Mouse (Mus musculus) forebrain, embryonic 10.5 days (tissue): ENCODE data around the gene Ppp3ca. TPM values are rescaled to one million over a fixed set of nuclear protein-coding genes. Genes with fewer than 3 reads are reported as not detected.

Experiments
- DNase-seq: peaks from one replicate; pipeline ENCODE4 v3.0.0-alpha.2; 2017; ENCODE audit warnings: low spot score; ENCODE audit errors: extremely low spot score
- H3K27ac ChIP-seq: fragments of 300-500 bp; sonication (generic); 2 replicates; pipeline ENCODE4 v1.5.1; 2016; ENCODE audit warnings: mild to moderate bottlenecking
- H3K27me3 ChIP-seq: fragments of 300-500 bp; sonication (generic); 2 replicates; pipeline ENCODE4 v1.6.1; 2016; ENCODE audit warnings: mild to moderate bottlenecking; ENCODE audit not compliant: poor library complexity, severe bottlenecking
- H3K36me3 ChIP-seq: fragments of 300-500 bp; sonication (generic); replicated peaks from 2 replicates; pipeline ENCODE4 v1.6.1; 2016; ENCODE audit warnings: mild to moderate bottlenecking, moderate library complexity
- H3K4me1 ChIP-seq: fragments of 300-500 bp; sonication (generic); 2 replicates; pipeline ENCODE4 v1.6.1; 2016
- H3K4me3 ChIP-seq: fragments of 300-500 bp; sonication (generic); 2 replicates; pipeline ENCODE4 v1.5.1; 2016; ENCODE audit warnings: mild to moderate bottlenecking, moderate library complexity
- H3K9me3 ChIP-seq: fragments of 300-500 bp; sonication (generic); 2 replicates; pipeline ENCODE4 v1.6.1; 2016; ENCODE audit warnings: mild to moderate bottlenecking, moderate library complexity
- WGBS: fragments of 180-500 bp; shearing (Covaris S2); methylation state at CpG from one replicate; pipeline ENCODE4 v1.1.7; 2016; 5-methylcytosine and 5-hydroxymethylcytosine counted together
- polyA plus RNA-seq: library from polyadenylated mRNA; unstranded; fragments of >200 nt; fragmentation: Nextera tagmentation; extraction: Ambion mirVana; gene quantifications from 2 replicates; pipeline ENCODE4 v1.2.1, GENCODE M21; 2016

Gene Ppp3ca
- polyA plus RNA-seq, 1 experiment from 2014 or later = 28.7 TPM

- no peak overlapping the region for H3K27ac ChIP-seq
- no peaks in the 10 kb centered on the region for H3K9me3 ChIP-seq
- no peak overlapping the region for H3K4me3 ChIP-seq
- H3K4me1 ChIP-seq = peaks cover 24% of the 10 kb centered on the region
- WGBS = 87% methylated on average over 3 of the region's 3 CpGs
- peaks cover 5% of the 10 kb centered on the region for H3K27me3 ChIP-seq
- no peaks in the 10 kb centered on the region for H3K36me3 ChIP-seq
- no peak for DNase-seq
Measured at GRCm38 (mm10) chr3:136672870-136673269, 2.9 kb downstream of the Ppp3ca start.

GRCm38 (mm10) chr3:136673363-136673762 is 3.4 kb downstream of the Ppp3ca start:
- H3K36me3 ChIP-seq = no peaks in the 10 kb centered on the region
- H3K4me1 ChIP-seq = peaks cover 24% of the 10 kb centered on the region
- DNase-seq = no peak
- H3K27me3 ChIP-seq = peaks cover under 1% of the 10 kb centered on the region; the same call in 1 of the 2 replicates
- no peak overlapping the region for H3K27ac ChIP-seq
- WGBS = 97% methylated on average over 2 of the region's 2 CpGs
- no peak overlapping the region for H3K4me3 ChIP-seq
- no peaks in the 10 kb centered on the region for H3K9me3 ChIP-seq

- 91% methylated on average over 5 of the region's 5 CpGs for WGBS
- Histone ChIP-seq H3K27ac (no peak overlapping the region), H3K4me3 (no peak overlapping the region), H3K4me1 (peaks cover 20% of the 10 kb centered on the region), H3K36me3 (no peaks in the 10 kb centered on the region), H3K27me3 (no peaks in the 10 kb centered on the region), H3K9me3 (no peaks in the 10 kb centered on the region)
- DNase-seq = no peak
Measured at GRCm38 (mm10) chr3:136674486-136674885, 4.6 kb downstream of the Ppp3ca start.

DNA sequence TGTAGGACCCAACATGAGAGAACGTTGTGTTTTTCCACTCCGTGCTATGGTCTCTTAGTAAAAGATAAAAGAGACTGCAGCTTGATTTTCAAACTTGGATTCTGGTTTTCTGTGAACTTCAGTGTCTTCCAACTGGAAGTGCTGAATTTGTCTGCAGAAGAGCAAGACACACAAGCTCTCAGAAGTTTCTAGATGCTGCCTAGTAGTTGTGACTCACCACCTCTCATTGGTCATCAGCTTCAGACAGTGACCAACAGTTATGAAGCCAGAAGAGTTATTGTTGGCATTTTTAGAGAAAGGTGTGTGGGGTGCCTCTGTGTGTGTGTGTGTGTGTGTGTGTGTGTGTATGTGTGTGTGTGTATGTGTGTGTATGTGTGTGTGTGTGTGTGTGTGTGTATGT is 7.1 kb downstream of the Ppp3ca start:
- no peak for DNase-seq
- WGBS = 90% methylated on average over 2 of the region's 2 CpGs
- no peaks in the 10 kb centered on the region for H3K9me3 ChIP-seq
- no peak overlapping the region for H3K27ac ChIP-seq
- peaks cover 26% of the 10 kb centered on the region for H3K4me1 ChIP-seq
- H3K4me3 ChIP-seq = no peak overlapping the region
- no peaks in the 10 kb centered on the region for H3K36me3 ChIP-seq
- H3K27me3 ChIP-seq = no peaks in the 10 kb centered on the region

GRCm38 (mm10) chr3:136678386-136678785 is 8.5 kb downstream of the Ppp3ca start:
- no peak for DNase-seq
- H3K4me1 ChIP-seq = peaks cover 21% of the 10 kb centered on the region
- no peak overlapping the region for H3K27ac ChIP-seq
- no peaks in the 10 kb centered on the region for H3K36me3 ChIP-seq
- no peaks in the 10 kb centered on the region for H3K27me3 ChIP-seq
- 85% methylated on average over 8 of the region's 8 CpGs for WGBS
- H3K4me3 ChIP-seq = no peak overlapping the region
- H3K9me3 ChIP-seq = no peaks in the 10 kb centered on the region

GRCm38 (mm10) chr3:136679903-136680491 is 10.1 kb downstream of the Ppp3ca start:
- Histone ChIP-seq H3K27ac (no peak overlapping the region), H3K4me3 (no peak overlapping the region), H3K9me3 (no peaks in the 10 kb centered on the region), H3K4me1 (peaks cover 16% of the 10 kb centered on the region), H3K36me3 (no peaks in the 10 kb centered on the region), H3K27me3 (no peaks in the 10 kb centered on the region)
- DNase-seq = no peak
- WGBS = 68% methylated on average over 6 of the region's 6 CpGs

- no peaks in the 10 kb centered on the region for H3K27me3 ChIP-seq
- H3K27ac ChIP-seq = no peak overlapping the region
- H3K9me3 ChIP-seq = no peaks in the 10 kb centered on the region
- H3K4me3 ChIP-seq = no peak overlapping the region
- no peaks in the 10 kb centered on the region for H3K36me3 ChIP-seq
- H3K4me1 ChIP-seq = peaks cover 16% of the 10 kb centered on the region
- 92% methylated on average over 8 of the region's 8 CpGs for WGBS
- DNase-seq = no peak
Measured at GRCm38 (mm10) chr3:136682242-136682641, 12.3 kb downstream of the Ppp3ca start.

DNA sequence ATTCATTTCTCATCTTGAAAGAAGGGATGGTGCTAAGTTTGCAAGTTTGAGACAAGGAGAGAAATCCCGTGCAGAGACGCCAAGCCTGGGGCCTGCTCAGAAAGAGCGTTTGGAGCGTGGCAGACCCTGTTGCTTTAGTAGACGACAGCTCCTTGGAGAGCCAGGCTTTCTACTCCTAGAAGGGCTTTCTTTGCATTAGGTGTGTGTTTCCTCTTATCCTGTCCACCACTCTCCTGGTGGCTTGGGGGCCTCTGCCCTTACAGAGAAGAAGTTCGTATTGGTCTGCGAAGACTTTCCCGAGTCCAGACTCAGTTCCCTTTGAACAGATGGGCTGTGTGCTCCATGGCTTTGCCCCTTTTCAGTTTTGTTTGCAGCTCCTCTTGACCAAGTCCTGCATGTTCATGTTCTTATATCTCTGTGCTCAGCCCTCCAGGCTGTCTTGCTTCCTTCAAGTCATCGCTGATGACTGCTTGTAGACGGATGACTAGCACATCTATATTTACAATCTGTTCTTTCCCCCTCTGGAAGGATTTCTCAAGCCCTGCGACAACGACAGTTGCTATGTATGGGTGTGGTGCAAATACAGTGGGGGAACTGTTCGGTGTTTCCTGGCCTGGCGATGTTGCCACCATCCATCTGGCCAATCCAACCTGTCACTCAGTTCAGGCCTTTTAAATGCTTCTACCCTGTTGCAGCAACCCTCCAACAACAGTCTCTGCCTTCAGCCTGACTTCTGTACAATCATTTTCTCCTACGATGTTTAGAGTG is 14.5 kb downstream of the Ppp3ca start:
- 93% methylated on average over 15 of the region's 15 CpGs for WGBS
- Histone ChIP-seq H3K27me3 (no peaks in the 10 kb centered on the region), H3K9me3 (no peaks in the 10 kb centered on the region), H3K4me1 (peaks cover 15% of the 10 kb centered on the region), H3K27ac (no peak overlapping the region), H3K36me3 (no peaks in the 10 kb centered on the region), H3K4me3 (no peak overlapping the region)
- DNase-seq = no peak

GRCm38 (mm10) chr3:136686429-136686828 is 16.5 kb downstream of the Ppp3ca start:
- Histone ChIP-seq H3K36me3 (no peaks in the 10 kb centered on the region), H3K4me3 (no peak overlapping the region), H3K4me1 (no peaks in the 10 kb centered on the region), H3K9me3 (no peaks in the 10 kb centered on the region), H3K27ac (no peak overlapping the region), H3K27me3 (no peaks in the 10 kb centered on the region)
- DNase-seq = no peak
- 92% methylated on average over 8 of the region's 8 CpGs for WGBS

- 86% methylated on average over 9 of the region's 9 CpGs for WGBS
Measured at GRCm38 (mm10) chr3:136688101-136688586, 18.2 kb downstream of the Ppp3ca start.

GRCm38 (mm10) chr3:136689793-136690543 is 20.0 kb downstream of the Ppp3ca start:
- DNase-seq = no peak
- no peaks in the 10 kb centered on the region for H3K27me3 ChIP-seq
- WGBS = 93% methylated on average over 7 of the region's 7 CpGs
- H3K36me3 ChIP-seq = no peaks in the 10 kb centered on the region
- no peaks in the 10 kb centered on the region for H3K4me1 ChIP-seq
- no peaks in the 10 kb centered on the region for H3K9me3 ChIP-seq
- H3K4me3 ChIP-seq = no peak overlapping the region
- H3K27ac ChIP-seq = no peak overlapping the region

More at GRCm38 (mm10) chr3:136688101-136688586, 18.2 kb downstream of the Ppp3ca start:
- Histone ChIP-seq H3K4me3 (no peak overlapping the region), H3K27ac (no peak overlapping the region), H3K27me3 (no peaks in the 10 kb centered on the region), H3K4me1 (no peaks in the 10 kb centered on the region), H3K9me3 (no peaks in the 10 kb centered on the region), H3K36me3 (no peaks in the 10 kb centered on the region)
- DNase-seq = no peak

DNA sequence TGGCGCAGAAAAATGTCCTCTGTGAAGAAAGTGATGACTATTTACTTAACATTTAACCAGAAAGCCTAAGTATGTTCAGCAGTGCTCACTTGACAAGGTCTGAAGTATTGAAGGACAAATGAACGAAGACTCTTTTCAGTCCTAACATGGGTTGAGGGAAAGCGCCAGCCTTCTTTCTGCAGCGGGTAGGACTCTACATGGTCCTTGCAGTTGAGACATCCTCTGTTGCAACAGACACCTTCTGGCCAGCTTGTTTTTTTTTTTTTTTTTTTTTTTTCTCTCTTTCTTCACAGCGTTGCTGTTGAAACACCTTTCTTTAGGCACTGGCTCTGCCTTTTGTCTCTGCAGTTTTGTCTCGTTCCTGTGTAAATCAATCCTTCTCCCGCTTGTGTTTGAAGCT is 22.1 kb downstream of the Ppp3ca start:
- Histone ChIP-seq H3K9me3 (no peaks in the 10 kb centered on the region), H3K4me3 (no peak overlapping the region), H3K36me3 (no peaks in the 10 kb centered on the region), H3K4me1 (no peaks in the 10 kb centered on the region), H3K27me3 (no peaks in the 10 kb centered on the region), H3K27ac (no peak overlapping the region)
- no peak for DNase-seq
- 86% methylated on average over 7 of the region's 7 CpGs for WGBS

DNA sequence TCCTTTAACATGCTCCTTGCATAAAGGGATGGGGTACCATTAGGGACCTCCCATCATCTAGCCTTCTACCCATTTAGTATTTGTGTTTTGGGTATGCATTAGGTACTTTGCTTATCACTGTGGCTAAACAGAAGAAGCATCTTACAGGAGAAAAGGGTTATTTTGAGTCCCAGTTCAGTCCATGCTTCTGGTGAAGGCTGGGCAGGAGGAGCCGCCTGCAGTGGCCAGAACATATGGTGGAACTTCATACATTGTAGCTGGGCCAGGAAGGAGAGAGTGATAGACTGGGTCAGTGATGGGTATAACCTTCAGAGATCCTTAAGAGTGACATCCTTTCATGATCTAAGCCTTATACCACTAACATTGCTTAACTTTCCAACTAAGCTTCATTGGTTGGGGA is 23.6 kb downstream of the Ppp3ca start:
- no peak for DNase-seq
- Histone ChIP-seq H3K9me3 (no peaks in the 10 kb centered on the region), H3K27me3 (no peaks in the 10 kb centered on the region), H3K27ac (no peak overlapping the region), H3K4me3 (no peak overlapping the region), H3K36me3 (no peaks in the 10 kb centered on the region), H3K4me1 (no peaks in the 10 kb centered on the region)
- WGBS = 97% methylated on average over 1 of the region's 1 CpGs
